Mouse (Mus musculus) ES-Bruce4 (cell line): ENCODE data around the gene Tspan8. TPM values are rescaled to one million over a fixed set of nuclear protein-coding genes. Genes with fewer than 3 reads are reported as not detected.
A peak's percentile ranks its signal among the peaks of the same experiment; 100 is the strongest.
"Not testable (repeated sequence)": the region's sequence is repeated elsewhere in the genome, so short reads cannot be mapped to it uniquely, and the experiment has no call there.

Experiments
- H3K27ac ChIP-seq: 2 replicates; pipeline ENCODE4 v1.5.1; 2012; ENCODE audit warnings: low read length, inconsistent platforms; ENCODE audit not compliant: insufficient read depth
- H3K27me3 ChIP-seq: 2 replicates; pipeline ENCODE4 v1.6.1; 2012; ENCODE audit warnings: mild to moderate bottlenecking, low read length, inconsistent platforms; ENCODE audit not compliant: control insufficient read depth, poor library complexity, insufficient read depth, severe bottlenecking
- H3K36me3 ChIP-seq: 2 replicates; pipeline ENCODE4 v1.6.1; 2012; ENCODE audit warnings: inconsistent platforms, mild to moderate bottlenecking, low read length, moderate library complexity; ENCODE audit not compliant: control insufficient read depth, poor library complexity, insufficient read depth, severe bottlenecking
- H3K4me1 ChIP-seq: one replicate; pipeline ENCODE4 v1.8.1; 2011; ENCODE audit warnings: low read length; ENCODE audit not compliant: control insufficient read depth, insufficient read depth
- H3K4me3 ChIP-seq: 2 replicates; pipeline ENCODE4 v1.5.1; 2011; ENCODE audit warnings: low read depth, mild to moderate bottlenecking, low read length
- H3K9ac ChIP-seq: 2 replicates; pipeline ENCODE4 v1.6.1; 2012; ENCODE audit warnings: low read depth, mild to moderate bottlenecking, inconsistent platforms; ENCODE audit not compliant: poor library complexity, severe bottlenecking
- H3K9me3 ChIP-seq: replicated peaks from 2 replicates; pipeline ENCODE4 v1.6.1; 2012; ENCODE audit warnings: mild to moderate bottlenecking, low read length, inconsistent platforms; ENCODE audit not compliant: control insufficient read depth, poor library complexity, insufficient read depth, severe bottlenecking
- CTCF ChIP-seq: IDR thresholded peaks from one replicate; pipeline ENCODE4 v1.8.1; 2011; ENCODE audit warnings: low read depth, low read length
- EP300 ChIP-seq: IDR thresholded peaks from 2 replicates; pipeline ENCODE4 v1.6.1; 2011; ENCODE audit warnings: low read depth, low read length; ENCODE audit not compliant: insufficient read depth
- POLR2A ChIP-seq: IDR thresholded peaks from one replicate; pipeline ENCODE4 v1.8.1; 2011; ENCODE audit warnings: low read length; ENCODE audit not compliant: insufficient read depth
- polyA plus RNA-seq: library from polyadenylated mRNA; stranded (reverse); fragments of >200 nt; gene quantifications from 2 replicates; pipeline ENCODE4 v1.2.4, GENCODE M21; 2011; ENCODE audit warnings: low read depth; ENCODE audit not compliant: missing spikeins, insufficient read depth, insufficient read length

The Tspan8 gene
- polyA plus RNA-seq, 1 experiment, result not detected

DNA sequence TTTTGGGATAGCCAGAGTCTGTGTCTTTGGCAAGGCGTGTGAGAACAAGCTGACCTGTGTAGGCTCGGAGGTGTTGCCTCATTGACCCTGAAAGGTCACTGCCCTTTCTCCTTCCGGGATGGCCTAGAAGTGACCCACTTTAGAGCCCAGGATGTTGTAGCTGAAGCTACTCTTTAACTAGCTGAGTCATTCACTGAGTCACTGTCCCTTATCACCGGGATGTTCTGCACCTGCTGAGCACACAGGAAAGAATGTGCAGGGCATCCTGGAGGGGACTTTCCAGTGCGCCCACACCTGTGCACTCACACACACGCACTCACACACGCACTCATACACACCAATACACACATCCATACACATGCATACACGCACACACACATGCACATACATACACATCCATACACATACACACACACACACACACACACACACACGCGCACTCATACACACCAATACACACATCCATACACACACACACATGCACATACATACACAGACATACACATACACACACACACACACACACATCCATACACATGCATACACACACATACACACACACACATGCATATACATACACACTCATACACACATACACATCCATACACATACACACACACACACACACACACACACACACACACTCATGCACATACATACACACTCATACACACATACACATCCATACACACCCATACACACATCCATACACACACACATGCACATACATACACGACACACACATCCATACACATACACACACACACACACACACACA is 36.2 kb upstream of the Tspan8 start:
- Histone ChIP-seq H3K4me3 (no peak overlapping the region), H3K4me1 (no peaks in the 10 kb centered on the region), H3K27ac (no peak overlapping the region), H3K9ac (no peak overlapping the region), H3K27me3 (no peaks in the 10 kb centered on the region), H3K36me3 (no peaks in the 10 kb centered on the region), H3K9me3 (no peaks in the 10 kb centered on the region)
- no peak for TF ChIP-seq CTCF
- no peak for TF ChIP-seq POLR2A
- no peak for TF ChIP-seq EP300

DNA sequence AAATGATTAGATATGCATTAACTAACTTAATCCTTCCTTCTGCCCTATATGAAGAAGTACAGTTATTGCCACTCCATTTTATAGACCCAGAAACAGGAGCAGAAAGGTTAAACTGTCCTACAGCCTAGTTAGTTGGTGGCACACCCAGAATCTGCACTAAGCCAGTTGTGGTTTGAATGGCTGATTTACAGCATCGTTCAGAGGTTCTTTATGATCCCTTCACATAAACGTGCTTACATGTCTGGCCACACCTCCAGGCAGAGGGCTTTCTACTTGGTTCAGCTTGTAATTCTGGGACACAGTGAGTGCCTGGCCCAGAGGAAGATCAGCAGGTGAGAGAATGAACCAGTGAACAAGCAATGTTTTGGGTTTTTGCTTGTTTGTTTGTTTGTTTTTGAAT is 33.4 kb upstream of the Tspan8 start:
- Histone ChIP-seq H3K27me3 (no peaks in the 10 kb centered on the region), H3K36me3 (no peaks in the 10 kb centered on the region), H3K4me3 (no peak overlapping the region), H3K9me3 (no peaks in the 10 kb centered on the region), H3K9ac (no peak overlapping the region), H3K27ac (no peak overlapping the region), H3K4me1 (no peaks in the 10 kb centered on the region)
- TF ChIP-seq EP300 (no peak), POLR2A (no peak), CTCF (no peak)

DNA sequence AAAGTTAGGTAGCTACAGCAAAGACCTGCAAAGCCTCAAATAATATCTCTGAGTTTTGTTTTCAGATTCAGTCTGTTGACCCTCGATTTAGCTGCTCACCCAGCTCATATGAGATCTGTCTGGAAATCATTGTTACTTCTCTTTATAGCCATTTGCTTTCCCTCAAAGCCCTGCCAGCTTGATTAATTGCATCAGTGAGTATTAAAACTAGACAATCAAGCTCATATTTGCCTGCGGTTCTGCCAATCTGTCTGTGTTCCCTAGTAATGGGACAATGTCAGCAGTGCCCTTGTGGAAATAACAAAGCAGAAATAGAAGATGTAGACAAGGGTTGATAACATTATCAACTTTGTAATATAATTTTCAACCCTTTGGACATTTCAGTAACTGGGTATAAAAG is 25.8 kb upstream of the Tspan8 start:
- Histone ChIP-seq H3K9me3 (no peaks in the 10 kb centered on the region), H3K36me3 (no peaks in the 10 kb centered on the region), H3K4me1 (no peaks in the 10 kb centered on the region), H3K27ac (no peak overlapping the region), H3K4me3 (no peak overlapping the region), H3K27me3 (no peaks in the 10 kb centered on the region), H3K9ac (no peak overlapping the region)
- TF ChIP-seq POLR2A, result no peak
- no peak for TF ChIP-seq EP300
- TF ChIP-seq CTCF, result no peak

DNA sequence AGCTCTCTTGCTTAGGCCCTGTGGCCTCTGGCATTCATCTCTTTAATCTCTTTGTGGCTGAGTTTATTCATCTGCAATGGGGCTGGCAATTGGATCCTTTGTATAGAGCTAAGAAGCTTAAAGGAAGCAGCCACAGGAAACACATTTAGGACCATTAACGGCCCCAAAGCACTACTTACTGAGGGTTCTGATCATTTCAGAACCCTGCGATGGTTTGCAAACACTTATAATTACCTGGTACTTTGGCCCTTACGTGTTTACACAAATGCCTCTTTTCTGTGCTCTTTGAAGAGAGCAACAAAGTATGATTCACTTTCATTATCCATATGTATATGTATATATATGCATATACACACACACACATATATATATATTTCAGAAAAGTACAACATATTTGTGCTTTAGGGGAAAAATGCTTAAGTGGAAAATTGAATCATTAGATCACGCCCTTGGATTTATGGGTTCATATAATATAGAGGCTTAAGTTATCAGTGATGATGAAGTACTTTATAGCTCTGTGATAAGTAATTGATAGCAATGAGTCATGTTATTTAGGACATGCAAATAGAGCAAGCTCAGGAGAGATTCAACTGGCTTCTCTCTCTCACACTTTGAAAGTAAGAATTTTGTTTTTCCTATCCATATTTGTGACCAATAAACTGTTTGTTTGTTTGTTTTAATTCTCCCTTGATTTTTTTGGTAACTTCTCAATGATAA is 20.4 kb upstream of the Tspan8 start:
- no peak overlapping the region for H3K27ac ChIP-seq
- no peaks in the 10 kb centered on the region for H3K27me3 ChIP-seq
- no peak for TF ChIP-seq CTCF
- H3K4me3 ChIP-seq, result no peak overlapping the region
- no peaks in the 10 kb centered on the region for H3K36me3 ChIP-seq
- H3K4me1 ChIP-seq, result no peaks in the 10 kb centered on the region
- no peaks in the 10 kb centered on the region for H3K9me3 ChIP-seq
- no peak overlapping the region for H3K9ac ChIP-seq

DNA sequence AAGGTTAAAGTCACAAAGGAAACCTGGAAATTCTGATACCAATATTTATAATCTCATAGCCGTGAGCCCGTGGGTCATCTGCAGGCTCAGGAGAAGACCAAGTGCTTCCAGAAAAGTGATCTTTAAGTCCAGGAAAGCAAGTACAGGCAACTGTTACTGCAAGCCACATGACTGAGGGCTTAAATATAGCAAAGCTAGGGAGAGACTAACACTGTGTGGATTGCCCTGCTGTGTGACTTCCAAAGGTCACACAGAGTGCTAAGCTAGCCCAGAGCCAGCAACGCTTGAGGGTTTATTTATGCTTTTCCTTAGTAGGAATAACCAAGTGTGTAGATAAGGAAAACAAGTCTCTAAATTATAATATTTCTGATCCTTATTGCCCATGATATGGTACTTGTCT is 15.2 kb upstream of the Tspan8 start:
- Histone ChIP-seq H3K27me3 (no peaks in the 10 kb centered on the region), H3K9ac (no peak overlapping the region), H3K9me3 (peaks cover 9% of the 10 kb centered on the region; the same call in 1 of the 2 replicates), H3K36me3 (no peaks in the 10 kb centered on the region), H3K4me3 (no peak overlapping the region), H3K4me1 (no peaks in the 10 kb centered on the region), H3K27ac (no peak overlapping the region)
- no peak for TF ChIP-seq POLR2A
- no peak for TF ChIP-seq EP300
- TF ChIP-seq CTCF, result no peak

DNA sequence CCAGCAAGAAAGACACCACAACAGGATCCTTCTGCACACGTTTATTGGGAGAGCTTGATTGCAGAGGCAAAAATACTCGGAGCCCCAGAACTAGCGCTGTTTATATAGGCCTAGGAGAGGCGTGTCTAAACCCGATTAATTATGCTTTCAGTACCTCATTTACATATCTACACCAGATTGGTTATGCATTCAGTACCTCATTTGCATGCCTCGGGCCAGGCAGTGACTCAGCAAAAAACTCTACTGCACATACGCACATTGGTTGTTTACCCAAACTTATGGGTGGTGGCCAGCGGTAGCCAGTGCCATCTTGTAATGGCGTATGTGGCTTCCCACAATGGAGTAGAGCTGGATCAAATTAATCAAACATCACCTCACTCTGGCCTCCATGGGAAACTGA is 13.6 kb upstream of the Tspan8 start:
- not testable (repeated sequence) for H3K4me1 ChIP-seq, H3K9ac ChIP-seq, H3K27me3 ChIP-seq, H3K36me3 ChIP-seq, H3K4me3 ChIP-seq, H3K9me3 ChIP-seq
- H3K27ac ChIP-seq, result peak overlapping the region; percentile 44
